Mouse (Mus musculus) brain, adult 2 months (tissue): ENCODE results near the gene Olfr807.

Experiments
- DNase-seq: peaks from one replicate; pipeline ENCODE4 v3.0.0; 2011; ENCODE audit warnings: low read depth, low spot score

Gene Olfr807

DNA sequence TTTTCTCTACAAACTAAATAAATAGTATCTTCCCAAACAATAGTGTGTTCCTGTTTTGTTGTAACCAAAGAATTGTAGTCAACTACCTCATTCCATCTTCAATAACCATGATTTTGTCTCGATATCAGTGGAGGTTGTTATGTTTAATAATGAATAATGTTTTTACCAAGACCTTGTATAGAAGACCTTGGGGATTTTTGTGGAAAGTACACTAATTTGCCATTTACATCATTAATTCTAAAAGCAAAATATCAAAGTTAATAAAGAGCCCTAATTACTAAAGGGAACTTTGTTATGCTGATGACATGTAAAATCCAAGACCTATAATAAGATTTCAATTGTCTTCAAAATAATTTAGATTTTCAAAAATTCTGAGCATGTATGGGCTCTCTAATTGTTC lies at the start of gene Olfr807:
TSS of gene Olfr807 (minus strand) at position 101 of the 400 bp plus-strand sequence.
- no peak for DNase-seq

DNA sequence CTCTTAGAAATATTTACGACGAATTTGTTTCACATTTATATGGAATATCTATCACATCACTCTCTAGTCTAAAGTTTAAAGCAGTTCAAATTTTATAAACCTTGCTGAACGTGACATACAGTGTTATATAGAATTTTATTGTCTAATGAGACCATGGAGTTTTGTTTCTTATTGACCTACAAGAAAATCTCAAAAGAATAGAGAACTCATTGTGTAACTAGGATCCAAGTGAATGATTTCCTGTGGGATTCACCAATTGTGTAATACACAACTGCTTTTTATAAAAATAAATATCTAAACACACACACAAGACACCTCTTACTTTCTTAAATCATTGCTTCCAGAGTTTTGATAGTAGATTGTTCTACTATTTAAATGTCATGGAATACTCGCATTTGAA lies 46.7 kb upstream of the Olfr807 start, which contains the start of gene Olfr811:
TSS of gene Olfr811 (minus strand) at position 101 of the 400 bp plus-strand sequence.
- no peak for DNase-seq

DNA sequence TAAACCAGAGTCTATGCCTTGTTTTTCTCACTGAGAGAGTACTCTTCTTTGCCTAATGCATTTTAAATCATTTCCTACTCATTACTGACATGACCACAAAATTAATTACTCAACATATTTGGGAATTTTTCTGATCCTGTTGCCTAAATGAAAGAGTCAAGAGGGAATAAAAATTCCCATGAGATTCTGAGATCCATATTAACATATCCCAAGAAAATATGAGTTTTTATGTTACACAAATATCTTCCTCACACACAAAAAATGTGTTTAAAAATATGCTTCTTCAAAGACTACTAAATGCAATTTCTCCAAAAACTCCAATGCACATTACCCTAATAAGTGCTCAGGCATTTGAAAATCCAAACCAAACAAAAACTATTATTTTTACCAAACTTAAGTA lies 37.2 kb upstream of the Olfr807 start, which contains the start of gene Olfr810:
TSS of gene Olfr810 (minus strand) at position 101 of the 400 bp plus-strand sequence.
- DNase-seq: no peak

DNA sequence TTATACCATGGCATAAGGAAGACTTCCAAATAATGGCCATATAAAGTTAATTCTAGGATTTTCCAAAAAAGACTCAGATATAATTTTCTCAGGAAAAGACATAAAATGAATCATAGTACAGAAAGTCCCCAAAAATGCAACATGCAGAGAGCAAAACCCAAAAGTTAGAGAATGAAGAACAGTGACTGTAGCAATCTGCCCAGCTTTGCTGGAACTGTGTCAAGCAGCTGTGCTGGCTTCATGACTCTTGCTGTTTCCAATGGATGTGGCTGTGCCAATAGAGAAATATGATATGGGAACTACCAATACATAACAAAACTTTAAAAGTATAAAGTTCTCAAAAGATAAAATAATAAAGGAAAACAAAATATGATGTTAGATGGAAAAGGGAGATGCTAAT lies 20.5 kb upstream of the Olfr807 start:
- no peak for DNase-seq

DNA sequence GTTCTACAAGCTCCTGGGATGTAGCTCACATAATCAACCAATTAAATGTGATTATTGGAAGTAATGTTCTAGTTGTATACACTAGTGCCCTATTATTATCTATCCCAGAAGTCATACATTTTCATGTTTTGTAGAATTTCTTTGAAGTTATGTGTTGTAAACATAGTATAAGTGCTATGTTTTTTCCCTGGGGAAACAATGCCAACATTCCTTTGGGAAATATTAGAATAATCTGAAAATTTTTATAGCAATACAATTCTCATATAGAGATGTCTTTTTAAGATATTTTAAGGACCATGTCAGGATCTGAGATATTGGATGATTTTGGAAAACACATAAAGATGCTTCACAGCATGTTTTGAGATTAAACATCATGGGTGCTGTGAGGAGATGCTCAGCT lies 16.7 kb upstream of the Olfr807 start, which contains the start of gene Olfr809:
TSS of gene Olfr809 (plus strand) at position 301 of the 400 bp plus-strand sequence.
- no peak for DNase-seq

DNA sequence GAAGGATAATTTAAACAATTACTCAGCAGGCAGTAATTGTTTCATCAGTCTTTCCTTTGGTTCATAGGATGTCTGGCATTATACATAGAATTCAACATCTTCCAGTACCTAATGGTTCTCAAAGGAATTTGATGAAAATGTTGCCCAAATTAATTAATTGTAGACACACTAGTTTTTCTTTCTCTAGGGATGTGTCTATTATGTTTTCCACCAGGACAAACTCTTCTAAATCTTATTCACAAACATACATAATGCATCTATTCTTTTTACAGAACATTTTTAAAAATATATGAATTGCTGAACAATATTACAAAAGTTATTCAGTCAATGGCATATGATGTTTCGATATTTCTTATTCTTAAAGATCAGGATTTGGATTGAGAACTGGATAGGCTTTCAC lies 7.6 kb upstream of the Olfr807 start, which contains the start of gene Olfr808:
TSS of gene Olfr808 (plus strand) at position 301 of the 400 bp plus-strand sequence.
- no peak for DNase-seq

DNA sequence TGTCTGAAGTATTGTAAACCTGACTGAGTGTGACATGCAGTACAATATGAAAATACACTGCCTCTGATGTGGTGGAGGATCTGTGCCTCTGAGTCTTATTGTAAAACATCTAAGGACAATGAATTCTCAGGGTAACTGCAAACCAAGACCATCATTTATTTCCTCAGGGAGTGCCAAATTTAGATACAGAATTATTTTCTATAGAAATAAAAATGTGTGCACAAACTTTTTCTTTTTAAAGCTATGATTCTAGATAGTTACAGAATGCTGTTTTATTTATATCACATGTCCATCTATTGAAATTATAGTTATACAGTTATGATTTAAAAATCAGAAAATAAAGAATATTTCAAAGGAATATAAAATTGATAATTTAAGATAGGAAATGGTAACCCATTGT lies 15.8 kb downstream of the Olfr807 start, which contains the start of gene Olfr806:
TSS of gene Olfr806 (minus strand) at position 101 of the 400 bp plus-strand sequence.
- DNase-seq: no peak

DNA sequence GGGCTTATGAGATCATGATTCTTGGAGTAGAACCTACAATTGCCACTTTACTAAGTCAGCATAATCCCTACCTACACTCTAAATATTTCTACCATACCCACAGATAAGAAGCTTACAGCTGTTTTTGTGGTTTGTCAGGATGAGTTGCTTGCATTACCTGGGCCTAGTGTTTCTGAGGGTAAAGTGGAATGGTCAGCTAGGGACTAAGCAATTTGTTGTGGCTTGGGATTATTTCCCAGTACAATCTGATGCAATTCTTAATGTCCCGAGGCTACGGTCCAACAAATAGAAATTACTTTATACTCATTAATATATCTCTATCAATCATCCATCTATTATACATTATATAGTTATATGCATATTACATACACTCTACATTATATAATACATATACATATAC lies 28.3 kb downstream of the Olfr807 start, which contains the start of gene Olfr805:
TSS of gene Olfr805 (minus strand) at position 101 of the 400 bp plus-strand sequence.
- no peak for DNase-seq
